Mouse (Mus musculus) small intestine, adult 2 months (tissue): ENCODE data around the gene 5730596B20Rik. TPM values are rescaled to one million over a fixed set of nuclear protein-coding genes. Genes with fewer than 3 reads are reported as not detected.
A peak's percentile ranks its signal among the peaks of the same experiment; 100 is the strongest.

Source experiments
- H3K27ac ChIP-seq: fragments of 200-500 bp; 2 replicates; pipeline ENCODE4 v1.5.1; 2012; ENCODE audit warnings: low read depth, low read length, control low read depth, inconsistent platforms; ENCODE audit not compliant: insufficient read depth
- H3K27me3 ChIP-seq: fragments of 200-500 bp; 2 replicates; pipeline ENCODE4 v1.6.1; 2012; ENCODE audit warnings: mild to moderate bottlenecking, moderate library complexity, low read length, inconsistent platforms; ENCODE audit not compliant: control insufficient read depth, insufficient read depth
- H3K36me3 ChIP-seq: fragments of 200-500 bp; 2 replicates; pipeline ENCODE4 v1.6.1; 2012; ENCODE audit warnings: mild to moderate bottlenecking, low read length, control low read depth, inconsistent platforms; ENCODE audit not compliant: control insufficient read depth, insufficient read depth
- H3K4me1 ChIP-seq: fragments of 200-500 bp; 2 replicates; pipeline ENCODE4 v1.6.1; 2012; ENCODE audit warnings: low read length, inconsistent platforms, mixed read lengths; ENCODE audit not compliant: control insufficient read depth, insufficient read depth, insufficient read length
- H3K4me3 ChIP-seq: fragments of 200-500 bp; 2 replicates; pipeline ENCODE4 v1.5.1; 2012; ENCODE audit warnings: low read depth, mild to moderate bottlenecking, control low read depth, inconsistent platforms, low read length, moderate library complexity
- CTCF ChIP-seq: fragments of 200-500 bp; IDR thresholded peaks from 2 replicates; pipeline ENCODE4 v1.5.1; 2012; ENCODE audit warnings: low read depth, mild to moderate bottlenecking, control low read depth, inconsistent platforms, low read length, moderate library complexity, mixed read lengths; ENCODE audit not compliant: insufficient replicate concordance, insufficient read length; ENCODE audit errors: extremely low read depth
- POLR2A ChIP-seq: fragments of 200-500 bp; IDR thresholded peaks from 2 replicates; pipeline ENCODE4 v1.6.1; 2012; ENCODE audit warnings: low read depth, mild to moderate bottlenecking, control low read depth, inconsistent platforms, low read length, moderate library complexity
- whole genome bisulfite sequencing: fragments of 180-500 bp; shearing (Covaris S2); methylation state at CpG from one replicate; pipeline ENCODE4 v1.1.7; 2018; 5-methylcytosine and 5-hydroxymethylcytosine counted together
- polyA plus RNA-seq: library from polyadenylated mRNA; depleted of rRNA; stranded (reverse); fragments of >200 nt; gene quantifications from 2 replicates; pipeline ENCODE4 v1.2.3, GENCODE M21; 2012

Gene 5730596B20Rik
- polyA plus RNA-seq, 1 experiment, result not detected

- Histone ChIP-seq H3K4me1 (peaks cover 5% of the 10 kb centered on the region), H3K27ac (peak overlapping the region; percentile 36), H3K27me3 (peaks cover 37% of the 10 kb centered on the region), H3K36me3 (no peaks in the 10 kb centered on the region), H3K4me3 (peak overlapping the region; percentile 31; the same call in 1 of the 2 replicates)
- 17% methylated on average over 23 of the region's 23 CpGs for WGBS
- TF ChIP-seq CTCF, result no peak
- no peak for TF ChIP-seq POLR2A
These were observed 13.1 kb downstream of the 5730596B20Rik start for GRCm38 (mm10) chr6:52190410-52190809.

- 10% methylated on average over 92 of the region's 102 CpGs for WGBS
- H3K36me3 ChIP-seq, result no peaks in the 10 kb centered on the region
- H3K4me3 ChIP-seq, result peak within 1 kb of the TSS; percentile 99
- peaks cover 5% of the 10 kb centered on the region for H3K4me1 ChIP-seq
- H3K27me3 ChIP-seq, result peaks cover 30% of the 10 kb centered on the region
- TF ChIP-seq CTCF (no peak), POLR2A (no peak)
- peak within 1 kb of the TSS; percentile 53 for H3K27ac ChIP-seq
These were observed 13.9 kb downstream of the 5730596B20Rik start, which contains the start of gene Hoxa4 for GRCm38 (mm10) chr6:52190906-52191810. Hoxa4 (minus strand) TSS chr6:52191753.

- peak; percentile 55; the same call in 1 of the 2 replicates for TF ChIP-seq POLR2A
- TF ChIP-seq CTCF, result no peak
- Histone ChIP-seq H3K36me3 (no peaks in the 10 kb centered on the region), H3K27me3 (peaks cover 27% of the 10 kb centered on the region), H3K27ac (peak overlapping the region; percentile 53), H3K4me3 (peak overlapping the region; percentile 99), H3K4me1 (peaks cover 5% of the 10 kb centered on the region)
- 2% methylated on average over 42 of the region's 55 CpGs for WGBS
These were observed 14.7 kb downstream of the 5730596B20Rik start for GRCm38 (mm10) chr6:52191860-52192550.

GRCm38 (mm10) chr6:52194690-52195089 lies 17.4 kb downstream of the 5730596B20Rik start:
- 42% methylated on average over 10 of the region's 10 CpGs for WGBS
- H3K27me3 ChIP-seq, result peaks cover 27% of the 10 kb centered on the region
- peaks cover 5% of the 10 kb centered on the region for H3K4me1 ChIP-seq
- no peaks in the 10 kb centered on the region for H3K36me3 ChIP-seq
- no peak overlapping the region for H3K4me3 ChIP-seq
- TF ChIP-seq POLR2A (no peak), CTCF (no peak)
- H3K27ac ChIP-seq, result no peak overlapping the region

- Histone ChIP-seq H3K4me1 (peaks cover 16% of the 10 kb centered on the region), H3K4me3 (no peak overlapping the region), H3K27me3 (peaks cover 20% of the 10 kb centered on the region), H3K27ac (no peak overlapping the region), H3K36me3 (no peaks in the 10 kb centered on the region)
- TF ChIP-seq CTCF (no peak), POLR2A (no peak)
- 53% methylated on average over 9 of the region's 9 CpGs for WGBS
These were observed 19.5 kb downstream of the 5730596B20Rik start for GRCm38 (mm10) chr6:52196811-52197210.

- peaks cover 16% of the 10 kb centered on the region for H3K27me3 ChIP-seq
- H3K4me3 ChIP-seq, result no peak overlapping the region
- H3K36me3 ChIP-seq, result no peaks in the 10 kb centered on the region
- no peak for TF ChIP-seq POLR2A
- peak; percentile 35; the same call in 1 of the 2 replicates for TF ChIP-seq CTCF
- H3K27ac ChIP-seq, result no peak overlapping the region
- H3K4me1 ChIP-seq, result peaks cover 11% of the 10 kb centered on the region
- WGBS, result 35% methylated on average over 10 of the region's 10 CpGs
These were observed 20.0 kb downstream of the 5730596B20Rik start for GRCm38 (mm10) chr6:52197271-52197670.
